Mouse (Mus musculus) limb, embryonic 15.5 days (tissue): ENCODE data around the gene Patz1. TPM values are rescaled to one million over a fixed set of nuclear protein-coding genes. Genes with fewer than 3 reads are reported as not detected.
A peak's percentile ranks its signal among the peaks of the same experiment; 100 is the strongest.

Experiments used
- ATAC-seq: fragments of 200-750 bp; cut with Nextera tagmentation; 2 replicates; pipeline ENCODE4 v1.8.0; 2017; ENCODE audit warnings: low read depth, moderate TSS enrichment; ENCODE audit not compliant: insufficient number of reproducible peaks, low FRiP score, low TSS enrichment
- H3K27ac ChIP-seq: fragments of 300-500 bp; sonication (generic); 2 replicates; pipeline ENCODE4 v1.5.1; 2015; ENCODE audit warnings: moderate library complexity, mild to moderate bottlenecking, inconsistent platforms
- H3K27me3 ChIP-seq: fragments of 300-500 bp; sonication (generic); 2 replicates; pipeline ENCODE4 v1.6.1; 2015; ENCODE audit warnings: inconsistent platforms
- H3K36me3 ChIP-seq: fragments of 300-500 bp; sonication (generic); 2 replicates; pipeline ENCODE4 v1.6.1; 2015; ENCODE audit warnings: inconsistent platforms
- H3K4me1 ChIP-seq: fragments of 300-500 bp; sonication (generic); 2 replicates; pipeline ENCODE4 v1.6.1; 2015; ENCODE audit warnings: inconsistent platforms
- H3K4me2 ChIP-seq: fragments of 300-500 bp; sonication (generic); 2 replicates; pipeline ENCODE4 v1.6.1; 2015; ENCODE audit warnings: mild to moderate bottlenecking, inconsistent platforms
- H3K4me3 ChIP-seq: fragments of 300-500 bp; sonication (generic); 2 replicates; pipeline ENCODE4 v1.5.1; 2015; ENCODE audit warnings: mild to moderate bottlenecking, inconsistent platforms
- H3K9ac ChIP-seq: fragments of 300-500 bp; sonication (generic); 2 replicates; pipeline ENCODE4 v1.6.1; 2015; ENCODE audit warnings: inconsistent platforms
- H3K9me3 ChIP-seq: fragments of 300-500 bp; sonication (generic); 2 replicates; pipeline ENCODE4 v1.6.1; 2016; ENCODE audit warnings: inconsistent platforms
- WGBS: fragments of 180-500 bp; shearing (Covaris S2); methylation state at CpG from one replicate; pipeline ENCODE4 v1.1.7; 2015; 5-methylcytosine and 5-hydroxymethylcytosine counted together
- polyA plus RNA-seq: library from polyadenylated mRNA; unstranded; fragments of >200 nt; fragmentation: Nextera tagmentation; extraction: Ambion mirVana; gene quantifications from 2 replicates; pipeline ENCODE4 v1.2.1, GENCODE M21; 2015

Gene Patz1
- polyA plus RNA-seq, 1 experiment from 2014 or later, result 32.3 TPM

GRCm38 (mm10) chr11:3283645-3284044 lies 5.0 kb upstream of the Patz1 start:
- no peak overlapping the region for H3K9ac ChIP-seq
- H3K27me3 ChIP-seq, result no peaks in the 10 kb centered on the region
- no peak overlapping the region for H3K4me2 ChIP-seq
- 79% methylated on average over 6 of the region's 6 CpGs for WGBS
- peaks cover 6% of the 10 kb centered on the region; the same call in 1 of the 2 replicates for H3K4me1 ChIP-seq
- H3K27ac ChIP-seq, result no peak overlapping the region
- no peak overlapping the region for H3K4me3 ChIP-seq
- no peaks in the 10 kb centered on the region for H3K9me3 ChIP-seq
- no peaks in the 10 kb centered on the region for H3K36me3 ChIP-seq
- no peak for ATAC-seq

- no peak overlapping the region for H3K4me2 ChIP-seq
- ATAC-seq, result no peak
- H3K4me3 ChIP-seq, result no peak overlapping the region
- WGBS, result 80% methylated on average over 3 of the region's 3 CpGs
- H3K9ac ChIP-seq, result no peak overlapping the region
- no peak overlapping the region for H3K27ac ChIP-seq
- no peaks in the 10 kb centered on the region for H3K36me3 ChIP-seq
- H3K4me1 ChIP-seq, result peaks cover 11% of the 10 kb centered on the region
- no peaks in the 10 kb centered on the region for H3K27me3 ChIP-seq
- H3K9me3 ChIP-seq, result no peaks in the 10 kb centered on the region
Measured at GRCm38 (mm10) chr11:3285940-3286339, 2.7 kb upstream of the Patz1 start.

GRCm38 (mm10) chr11:3287131-3287530 lies 1.5 kb upstream of the Patz1 start:
- Histone ChIP-seq H3K36me3 (no peaks in the 10 kb centered on the region), H3K27me3 (no peaks in the 10 kb centered on the region), H3K9ac (no peak overlapping the region), H3K9me3 (no peaks in the 10 kb centered on the region), H3K4me1 (peaks cover 22% of the 10 kb centered on the region), H3K4me2 (no peak overlapping the region), H3K27ac (no peak overlapping the region), H3K4me3 (no peak overlapping the region)
- 51% methylated on average over 6 of the region's 6 CpGs for WGBS
- ATAC-seq, result no peak

GRCm38 (mm10) chr11:3287921-3288320 lies 753 bp upstream of the Patz1 start:
- Histone ChIP-seq H3K27ac (no peak overlapping the region), H3K27me3 (no peaks in the 10 kb centered on the region), H3K4me1 (peaks cover 27% of the 10 kb centered on the region), H3K36me3 (no peaks in the 10 kb centered on the region), H3K9ac (no peak overlapping the region), H3K4me2 (peak overlapping the region; percentile 95), H3K4me3 (peak overlapping the region; percentile 75), H3K9me3 (no peaks in the 10 kb centered on the region)
- ATAC-seq, result no peak
- WGBS, result 69% methylated on average over 5 of the region's 5 CpGs

GRCm38 (mm10) chr11:3289302-3289802 lies 678 bp downstream of the Patz1 start:
- H3K4me2 ChIP-seq, result peak overlapping the region; percentile 95
- WGBS, result 1% methylated on average over 24 of the region's 40 CpGs
- peak overlapping the region; percentile 75 for H3K4me3 ChIP-seq
- peak; percentile 87 for ATAC-seq
- H3K9me3 ChIP-seq, result no peaks in the 10 kb centered on the region
- peak overlapping the region; percentile 100 for H3K27ac ChIP-seq
- H3K9ac ChIP-seq, result peak overlapping the region; percentile 91
- H3K36me3 ChIP-seq, result peaks cover 13% of the 10 kb centered on the region
- H3K4me1 ChIP-seq, result peaks cover 41% of the 10 kb centered on the region
- no peaks in the 10 kb centered on the region for H3K27me3 ChIP-seq

- peak; percentile 74 for ATAC-seq
- under 1% methylated on average over 83 of the region's 92 CpGs for WGBS
Measured at GRCm38 (mm10) chr11:3289803-3290639, 1.3 kb downstream of the Patz1 start.

GRCm38 (mm10) chr11:3290640-3291310 lies 2.1 kb downstream of the Patz1 start:
- no peak for ATAC-seq
- peaks cover 51% of the 10 kb centered on the region for H3K4me1 ChIP-seq
- WGBS, result under 1% methylated on average over 50 of the region's 50 CpGs

More at GRCm38 (mm10) chr11:3289803-3290639, 1.3 kb downstream of the Patz1 start:
- Histone ChIP-seq H3K4me2 (peak overlapping the region; percentile 95), H3K4me3 (peak overlapping the region; percentile 75), H3K9ac (peak overlapping the region; percentile 91), H3K9me3 (no peaks in the 10 kb centered on the region), H3K27ac (peak overlapping the region; percentile 100), H3K27me3 (no peaks in the 10 kb centered on the region), H3K4me1 (peaks cover 46% of the 10 kb centered on the region), H3K36me3 (peaks cover 18% of the 10 kb centered on the region)

GRCm38 (mm10) chr11:3291311-3292061 lies 2.8 kb downstream of the Patz1 start:
- Histone ChIP-seq H3K9me3 (no peaks in the 10 kb centered on the region), H3K36me3 (peaks cover 32% of the 10 kb centered on the region), H3K27me3 (no peaks in the 10 kb centered on the region), H3K4me1 (peaks cover 54% of the 10 kb centered on the region), H3K27ac (peak overlapping the region; percentile 100), H3K4me2 (peak overlapping the region; percentile 95), H3K9ac (peak overlapping the region; percentile 91), H3K4me3 (peak overlapping the region; percentile 75)
- WGBS, result under 1% methylated on average over 26 of the region's 26 CpGs
- no peak for ATAC-seq

More at GRCm38 (mm10) chr11:3290640-3291310, 2.1 kb downstream of the Patz1 start:
- Histone ChIP-seq H3K9ac (peak overlapping the region; percentile 91), H3K27me3 (no peaks in the 10 kb centered on the region), H3K27ac (peak overlapping the region; percentile 100), H3K36me3 (peaks cover 25% of the 10 kb centered on the region), H3K4me2 (peak overlapping the region; percentile 95), H3K4me3 (peak overlapping the region; percentile 75), H3K9me3 (no peaks in the 10 kb centered on the region)

GRCm38 (mm10) chr11:3292062-3292421 lies 3.4 kb downstream of the Patz1 start:
- H3K27ac ChIP-seq, result peak overlapping the region; percentile 100
- H3K9me3 ChIP-seq, result no peaks in the 10 kb centered on the region
- under 1% methylated on average over 8 of the region's 8 CpGs for WGBS
- no peak for ATAC-seq
- no peaks in the 10 kb centered on the region for H3K27me3 ChIP-seq
- H3K4me1 ChIP-seq, result peaks cover 59% of the 10 kb centered on the region
- H3K4me3 ChIP-seq, result peak overlapping the region; percentile 75
- peak overlapping the region; percentile 95 for H3K4me2 ChIP-seq
- peaks cover 37% of the 10 kb centered on the region for H3K36me3 ChIP-seq
- peak overlapping the region; percentile 91 for H3K9ac ChIP-seq

GRCm38 (mm10) chr11:3292711-3293249 lies 4.1 kb downstream of the Patz1 start:
- peak overlapping the region; percentile 75 for H3K4me3 ChIP-seq
- no peaks in the 10 kb centered on the region for H3K9me3 ChIP-seq
- peaks cover 59% of the 10 kb centered on the region for H3K4me1 ChIP-seq
- WGBS, result 0% methylated on average over 8 of the region's 8 CpGs
- peak overlapping the region; percentile 91 for H3K9ac ChIP-seq
- peaks cover 45% of the 10 kb centered on the region for H3K36me3 ChIP-seq
- ATAC-seq, result no peak
- H3K4me2 ChIP-seq, result peak overlapping the region; percentile 95
- no peaks in the 10 kb centered on the region for H3K27me3 ChIP-seq
- H3K27ac ChIP-seq, result peak overlapping the region; percentile 100

GRCm38 (mm10) chr11:3293361-3293760 lies 4.7 kb downstream of the Patz1 start:
- Histone ChIP-seq H3K4me3 (peak overlapping the region; percentile 75), H3K9ac (peak overlapping the region; percentile 10; the same call in 1 of the 2 replicates), H3K4me2 (peak overlapping the region; percentile 95), H3K9me3 (no peaks in the 10 kb centered on the region), H3K36me3 (peaks cover 51% of the 10 kb centered on the region), H3K27me3 (no peaks in the 10 kb centered on the region), H3K4me1 (peaks cover 56% of the 10 kb centered on the region), H3K27ac (peak overlapping the region; percentile 100; the same call in 1 of the 2 replicates)
- no peak for ATAC-seq
- WGBS, result 42% methylated on average over 4 of the region's 4 CpGs
